Mouse (Mus musculus): ENCODE measurements around the gene Ephb1. TPM values are rescaled to one million over a fixed set of nuclear protein-coding genes. Genes with fewer than 3 reads are reported as not detected.

The Ephb1 gene
- total and polyA plus RNA-seq, 3 experiments: 1.8 to 2.2 (median 2.2) TPM

DNA sequence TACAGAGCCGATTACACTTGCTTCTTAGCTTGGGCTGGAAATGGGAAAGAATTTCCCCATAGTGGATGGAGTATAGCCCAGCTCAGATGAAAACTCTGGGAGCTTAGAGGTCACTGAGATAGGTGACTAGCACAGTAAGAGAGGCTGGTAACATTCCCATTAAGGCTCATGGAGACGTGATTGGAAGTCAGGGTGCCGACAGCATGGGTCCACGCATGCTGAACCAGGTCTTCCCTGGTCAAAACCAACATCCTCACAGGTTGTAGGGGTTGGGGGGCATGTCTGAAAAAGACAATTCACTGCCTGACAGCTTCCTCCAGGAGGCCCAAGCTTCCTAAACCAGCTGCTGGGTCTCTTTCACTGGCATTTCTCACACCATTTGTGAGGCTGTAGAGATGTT, 445.0 kb downstream of the Ephb1 start:
- no peak for DNase-seq

DNA sequence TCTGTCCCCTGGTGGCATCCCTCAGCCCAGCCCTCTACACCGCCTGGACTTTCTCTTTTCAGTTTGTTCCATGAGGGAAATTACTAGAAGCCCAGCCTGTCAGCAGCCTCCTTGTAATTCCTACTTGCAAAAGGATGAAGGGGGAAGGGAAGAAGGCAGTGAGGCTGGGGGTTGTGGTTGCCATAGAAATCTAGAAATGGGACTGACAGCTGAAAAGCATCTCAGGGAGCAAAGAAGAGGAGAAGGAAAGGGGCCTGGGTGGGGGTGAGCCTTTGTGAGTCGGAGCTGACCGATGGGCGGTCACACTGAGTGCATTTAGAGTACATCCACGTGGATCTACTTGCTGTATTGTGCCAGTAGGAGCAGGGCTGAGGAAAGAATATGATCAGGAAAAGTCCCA, 445.6 kb downstream of the Ephb1 start:
- no peak for DNase-seq

- DNase-seq: no peak
These were observed 446.7 kb downstream of the Ephb1 start for GRCm38 (mm10) chr9:101907747-101908255.

DNA sequence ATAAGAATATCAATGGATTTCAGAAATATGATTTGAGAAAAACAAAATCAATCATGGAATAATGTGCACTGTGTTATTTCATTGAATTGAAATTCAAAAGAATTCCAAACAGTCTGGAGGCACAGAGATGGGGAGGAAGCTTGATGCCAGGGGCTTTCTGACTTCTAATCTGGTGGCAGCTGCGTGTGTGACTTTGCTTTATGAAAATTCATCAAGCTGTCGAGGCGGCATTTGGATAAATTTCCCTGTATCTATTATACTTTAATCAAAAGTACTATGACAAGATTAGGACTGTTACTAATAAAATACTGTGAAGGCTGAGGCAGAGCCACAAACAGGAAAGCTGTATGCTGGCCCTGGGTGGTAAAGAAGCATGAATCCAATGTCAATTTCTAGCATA, 451.1 kb downstream of the Ephb1 start:
- DNase-seq: no peak

GRCm38 (mm10) chr9:101897851-101898250, 456.6 kb downstream of the Ephb1 start:
- DNase-seq: no peak

DNA sequence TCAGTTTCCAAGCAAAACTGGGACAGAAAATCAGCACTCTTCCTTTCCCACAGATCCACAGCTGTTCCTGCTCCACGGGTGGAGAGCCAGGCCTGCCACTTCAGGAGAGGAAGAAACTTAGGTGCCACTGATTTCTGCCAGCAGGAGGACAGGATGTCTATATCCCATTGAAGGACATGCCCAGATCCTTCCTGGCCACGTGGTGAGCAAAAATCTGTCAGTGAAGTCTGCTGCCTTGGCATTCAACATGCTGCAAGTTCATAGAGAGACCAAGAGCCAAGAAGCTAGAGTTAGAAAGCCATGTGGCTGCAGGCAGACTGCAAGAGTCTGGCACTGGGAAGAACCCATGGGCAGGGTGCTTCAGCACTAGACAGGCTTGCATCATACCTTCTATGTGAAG, 471.2 kb downstream of the Ephb1 start:
- DNase-seq: no peak

DNA sequence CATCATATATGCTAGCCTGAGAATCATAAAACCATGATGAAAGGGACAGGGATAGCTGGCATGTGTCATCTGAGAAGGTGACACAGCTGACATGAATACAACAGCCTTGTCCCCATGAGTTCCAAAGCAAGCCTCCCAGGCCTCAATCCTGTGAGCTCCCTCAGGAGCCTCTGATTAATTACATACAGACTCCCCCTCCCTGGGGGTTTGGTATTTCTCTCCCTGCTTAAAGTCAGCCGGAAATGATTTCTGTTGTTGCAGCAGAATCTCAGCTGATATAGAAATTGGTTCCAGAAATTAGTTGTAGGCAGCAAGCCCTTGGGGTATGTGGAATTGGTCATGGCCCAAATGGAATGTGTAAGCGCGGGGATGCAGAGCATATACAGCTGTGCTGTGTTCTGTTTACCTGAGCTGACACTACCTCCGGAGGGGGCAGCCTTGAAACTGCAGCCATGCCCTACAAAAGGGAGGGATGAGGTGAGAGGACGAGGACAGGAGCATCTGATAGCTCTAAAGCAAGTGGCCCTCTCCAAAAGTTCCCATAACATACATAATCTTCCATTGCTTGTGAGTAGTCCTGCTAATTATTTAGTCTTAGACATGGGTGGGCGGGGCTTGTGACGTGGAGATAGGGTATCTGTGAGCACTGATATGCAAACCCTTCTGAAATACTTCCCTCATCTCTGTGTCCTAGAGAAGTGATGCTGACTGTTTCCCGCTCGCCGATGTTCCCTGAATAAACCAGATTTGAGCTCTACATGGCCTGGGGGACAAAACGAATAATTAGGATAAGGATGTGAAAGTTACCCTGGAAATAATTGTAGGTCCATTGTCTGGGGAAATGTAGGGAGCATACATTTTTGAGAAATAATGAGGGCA, 477.1 kb downstream of the Ephb1 start:
- no peak for DNase-seq

GRCm38 (mm10) chr9:101875306-101875705, 479.2 kb downstream of the Ephb1 start:
- no peak for DNase-seq

Small RNA genes lying within 50 kb of the gene (microRNA-seq; reads per million reads assigned to microRNA genes)
- gene Mir7243: 0 to 0.41 reads per million in 2 experiments

Other genes starting within 250 kb of the Ephb1 start
- gene Ky, start 151.1 kb upstream of the Ephb1 start, total RNA-seq (2021): 1 to 10 TPM in 1 of 2 experiments, under 1 TPM in 1; 0.26 to 1.1 TPM
- 0.40 and 0.63 TPM in 2 replicates for gene Ky, start 151.1 kb upstream of the Ephb1 start, polyA plus RNA-seq (2012; rRNA removed)